Mouse (Mus musculus): Measurements from ENCODE around the gene Acot11. TPM values are rescaled to one million over a fixed set of nuclear protein-coding genes. Genes with fewer than 3 reads are reported as not detected.
"Not testable (repeated sequence)": the region's sequence is repeated elsewhere in the genome, so short reads cannot be mapped to it uniquely, and the experiment has no call there.

Acot11 gene
- total RNA-seq, 2 experiments from 2014 or later: 34.3 to 39.8 TPM

- no peak for DNase-seq
Observed at GRCm38 (mm10) chr4:106784806-106785205, 20.0 kb downstream of the Acot11 start.

DNA sequence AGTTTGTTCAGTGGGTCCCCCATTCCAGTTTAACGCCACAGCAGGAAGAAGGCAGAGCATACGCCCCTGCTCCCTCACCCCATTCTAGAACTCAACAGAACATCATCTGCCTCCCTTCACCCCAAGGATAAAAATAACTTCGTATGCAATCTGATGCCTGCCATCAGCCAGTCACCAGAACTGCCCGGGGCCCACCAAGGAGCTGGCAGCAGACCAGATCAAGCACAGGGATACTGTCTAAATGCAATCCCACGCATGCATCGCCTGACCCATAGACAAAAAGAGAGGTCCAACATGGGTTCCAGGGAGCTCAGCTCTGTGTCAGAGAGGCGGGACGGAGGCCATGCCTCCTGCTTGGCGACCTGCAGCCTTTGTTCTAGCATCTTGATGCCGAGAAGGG lies 21.7 kb downstream of the Acot11 start:
- no peak for DNase-seq
- intact Hi-C loops (cut with DNase I): no loop called here

More at GRCm38 (mm10) chr4:106784806-106785205, 20.0 kb downstream of the Acot11 start:
- intact Hi-C loops (cut with DNase I): no loop called here

DNA sequence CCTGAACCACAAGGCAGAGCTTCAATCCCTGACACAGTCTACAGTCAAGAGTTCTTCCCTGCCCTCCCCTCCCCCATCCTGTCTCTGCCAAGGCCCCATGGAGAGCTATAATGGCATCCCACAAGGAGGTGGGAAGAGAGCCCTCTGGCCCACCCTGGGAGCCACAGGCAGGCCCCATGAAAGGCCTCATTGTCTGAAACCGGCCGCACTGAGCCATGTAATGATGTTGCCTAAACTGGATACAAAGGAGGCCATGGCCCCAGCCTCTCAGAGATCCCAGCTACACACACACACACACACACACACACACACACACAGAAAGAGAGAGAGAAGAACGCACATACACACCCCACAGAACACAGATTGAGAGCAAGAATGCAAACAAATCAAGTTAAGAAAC lies 24.8 kb downstream of the Acot11 start:
- intact Hi-C loops (cut with DNase I): no loop called here
- no peak for DNase-seq

DNA sequence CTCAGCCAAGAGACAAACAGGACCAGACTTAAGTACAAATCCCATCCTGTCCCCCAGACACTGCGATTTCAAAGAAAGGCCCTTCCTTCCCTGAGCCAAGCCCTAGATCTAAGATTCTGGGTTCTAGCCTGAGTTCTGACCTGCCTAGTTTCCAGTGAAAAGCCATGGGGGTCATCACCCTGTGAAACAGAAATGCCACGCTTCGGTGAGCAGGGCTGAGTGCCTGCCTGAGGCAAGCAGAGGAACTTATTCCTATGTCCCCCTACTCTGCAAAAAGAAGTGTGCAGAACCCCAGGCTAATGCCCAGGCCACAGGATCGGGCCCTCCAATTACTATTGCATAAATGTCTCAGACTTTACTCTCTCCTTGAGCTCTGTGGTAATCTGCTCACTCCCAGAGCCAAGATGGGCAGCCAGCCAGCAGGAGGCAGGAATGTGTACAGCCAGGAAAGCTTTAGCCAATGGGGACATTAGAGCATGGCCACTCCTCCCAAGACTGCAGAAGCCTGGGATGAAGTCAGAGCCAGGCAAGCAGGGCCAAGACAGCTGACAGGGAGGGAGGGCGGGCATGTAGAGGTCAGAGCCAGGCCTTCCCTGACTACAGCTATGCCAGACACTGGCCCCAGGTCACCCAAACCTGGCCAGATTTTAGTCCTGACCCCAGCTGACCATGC lies 26.5 kb downstream of the Acot11 start:
- DNase-seq: peak; percentile 90 to 92
- intact Hi-C loops (cut with DNase I): no loop called here

DNA sequence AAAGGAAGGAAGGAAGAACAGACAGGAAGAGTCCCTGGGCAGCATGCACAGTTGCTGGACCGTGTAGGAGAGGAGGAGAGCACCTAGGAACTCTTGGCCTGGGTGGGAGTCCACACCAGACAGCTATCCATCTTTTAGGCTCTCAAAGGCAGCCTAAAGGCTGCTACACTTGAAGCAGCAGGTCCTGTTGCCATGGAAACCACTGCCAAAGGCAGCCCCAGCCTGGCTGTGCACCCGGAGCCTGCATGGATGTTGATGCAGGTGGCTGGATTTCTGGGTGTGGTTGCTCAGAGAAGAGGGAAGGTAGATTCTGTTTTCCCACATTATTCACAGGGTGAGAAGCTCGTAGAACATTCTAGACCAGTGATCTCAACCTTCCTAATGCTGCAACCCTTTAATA lies 27.8 kb downstream of the Acot11 start:
- intact Hi-C loops (cut with DNase I): no loop called here
- DNase-seq: no peak

DNA sequence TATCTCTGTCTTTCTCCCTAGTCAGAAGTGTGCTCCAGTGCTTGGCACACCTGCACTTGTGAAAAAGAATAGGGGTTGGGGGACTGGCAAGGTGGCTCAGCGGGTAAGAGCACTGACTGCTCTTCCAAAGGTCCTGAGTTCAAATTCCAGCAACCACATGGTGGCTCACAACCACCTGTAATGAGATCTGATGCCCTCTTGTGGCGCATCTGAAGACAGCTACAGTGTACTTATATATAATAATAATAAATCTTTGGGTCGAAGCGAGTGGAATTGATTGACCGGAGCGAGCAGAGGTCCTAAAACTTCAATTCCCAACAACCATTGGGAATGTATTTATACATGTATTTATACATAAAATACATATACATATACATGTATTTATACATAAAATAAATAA lies 29.0 kb downstream of the Acot11 start:
- DNase-seq; intact Hi-C loops (cut with DNase I): not testable (repeated sequence)

DNA sequence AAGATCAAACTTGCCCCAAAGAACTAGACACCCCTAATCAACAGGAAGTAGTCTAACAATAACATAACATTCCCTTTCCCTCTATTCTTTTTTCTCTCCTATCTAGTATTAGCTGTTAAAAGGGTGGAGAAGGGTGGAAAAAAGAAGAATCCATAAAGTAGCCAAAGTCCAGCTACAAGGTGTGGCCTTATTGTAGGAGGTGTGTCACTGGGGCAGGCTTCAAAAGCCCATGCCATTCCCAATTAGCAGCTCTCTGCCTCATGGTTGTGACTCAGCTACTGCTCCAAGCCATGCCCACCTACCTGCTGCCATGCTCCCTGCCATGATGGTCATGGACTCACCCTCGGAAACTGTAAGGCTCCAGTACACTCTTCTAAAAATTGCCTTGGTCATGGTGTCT lies 32.2 kb downstream of the Acot11 start:
- intact Hi-C loops (cut with DNase I): no loop called here
- DNase-seq: no peak

DNA sequence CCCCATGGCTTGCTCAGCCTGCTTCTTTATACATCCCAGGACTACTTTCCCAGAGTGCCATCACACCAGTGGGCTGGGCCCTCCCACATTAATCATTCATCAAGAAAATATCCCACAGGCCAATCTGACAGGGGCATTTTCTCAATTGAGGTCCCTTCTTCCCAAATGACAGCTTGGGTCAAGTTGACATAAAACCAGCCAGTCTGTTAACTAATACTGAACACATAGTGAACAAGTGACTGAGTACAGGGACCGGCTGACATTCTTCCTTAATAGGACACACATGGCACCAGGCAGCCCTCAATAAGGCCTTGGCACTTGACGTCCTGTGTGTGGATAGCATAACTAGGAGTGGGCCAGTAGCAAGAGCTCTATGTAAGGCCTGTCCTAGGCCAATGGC lies 35.5 kb downstream of the Acot11 start:
- intact Hi-C loops (cut with DNase I): no loop called here
- DNase-seq: no peak

DNA sequence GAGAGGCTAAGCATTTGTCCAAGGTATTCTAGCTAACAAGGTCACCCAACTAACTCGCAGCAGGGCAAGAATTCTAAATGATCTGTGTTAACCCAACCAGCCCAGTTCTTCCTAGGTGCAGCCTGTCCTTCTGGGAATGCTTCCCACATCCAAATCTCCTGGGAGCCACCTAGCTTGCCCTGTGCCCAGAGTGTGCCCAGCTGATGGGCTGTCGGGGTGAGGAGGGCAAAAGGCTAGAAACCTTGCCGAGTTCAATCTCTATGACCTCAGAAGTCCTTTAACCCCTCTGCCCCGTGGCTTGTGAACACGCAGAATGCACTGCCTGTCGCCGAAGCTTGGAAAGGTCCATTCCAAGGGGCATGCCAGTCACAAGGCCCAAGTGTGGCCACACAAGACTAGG lies 40.6 kb downstream of the Acot11 start:
- intact Hi-C loops (cut with DNase I): no loop called here
- DNase-seq: no peak

DNA sequence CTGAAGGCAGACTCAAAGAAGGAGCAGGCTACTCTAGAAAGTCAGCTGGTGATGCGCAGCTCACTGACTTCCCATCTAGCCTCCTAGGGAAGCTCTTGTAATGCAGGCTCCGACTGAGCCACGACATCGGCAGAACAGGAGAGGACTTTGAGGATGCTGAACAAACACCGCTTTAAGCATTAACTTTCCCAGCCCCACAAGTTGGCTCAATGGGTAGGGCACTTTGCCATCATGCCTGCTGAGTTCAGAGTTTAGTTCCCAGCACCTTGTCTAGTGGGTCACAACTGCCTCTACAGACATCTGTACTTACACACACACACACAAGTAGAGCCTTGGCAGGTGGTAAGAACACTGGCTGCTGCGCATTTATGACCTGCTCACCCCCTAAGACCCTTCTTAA lies 53.1 kb downstream of the Acot11 start:
- no peak for DNase-seq

GRCm38 (mm10) chr4:106749699-106750098 lies 55.1 kb downstream of the Acot11 start:
- peak; percentile 17 to 55 for DNase-seq
- intact Hi-C loops (cut with DNase I): loop anchor here (2.0 kb wide), 1 partner anchor 415 kb away; no protein-coding TSS in a partner anchor

More for the DNA sequence above, 53.1 kb downstream of the Acot11 start:
- intact Hi-C loops (cut with DNase I): no loop called here

DNA sequence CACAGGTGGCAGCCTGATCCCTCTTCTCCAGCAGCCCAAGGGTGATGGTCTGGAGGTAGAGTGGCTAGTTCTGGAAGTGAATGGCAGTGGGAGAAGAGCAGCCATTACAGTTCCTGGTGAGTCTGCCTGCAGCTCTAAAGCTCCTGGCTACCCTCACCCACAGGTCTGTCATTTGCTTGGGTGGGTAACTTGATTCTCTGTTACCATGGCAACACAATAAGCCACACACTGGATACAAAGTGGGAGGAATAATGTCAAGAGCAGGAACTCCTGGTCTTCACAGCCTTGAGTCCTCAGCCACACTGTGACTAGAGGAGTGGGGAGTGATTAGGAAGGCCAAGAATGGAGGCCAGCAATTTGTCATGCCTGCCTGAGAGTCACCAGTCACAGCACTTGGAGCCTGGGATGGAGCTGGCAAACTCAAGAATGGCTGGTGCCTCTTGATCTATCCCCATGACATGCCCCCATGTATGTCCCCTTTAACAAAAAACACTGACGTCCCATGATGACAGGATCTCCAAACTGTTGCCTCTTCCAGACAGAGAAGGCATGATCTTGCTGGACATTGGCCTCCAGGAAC lies 57.7 kb downstream of the Acot11 start:
- intact Hi-C loops (cut with DNase I): no loop called here
- DNase-seq: no peak

- intact Hi-C loops (cut with DNase I): no loop called here
- DNase-seq: no peak
Observed at GRCm38 (mm10) chr4:106745862-106746261, 58.9 kb downstream of the Acot11 start.

- intact Hi-C loops (cut with DNase I): no loop called here
- no peak for DNase-seq
Observed at GRCm38 (mm10) chr4:106737904-106738303, 66.9 kb downstream of the Acot11 start.

- intact Hi-C loops (cut with DNase I); DNase-seq: not testable (repeated sequence)
Observed at GRCm38 (mm10) chr4:106736884-106737283, 67.9 kb downstream of the Acot11 start.

DNA sequence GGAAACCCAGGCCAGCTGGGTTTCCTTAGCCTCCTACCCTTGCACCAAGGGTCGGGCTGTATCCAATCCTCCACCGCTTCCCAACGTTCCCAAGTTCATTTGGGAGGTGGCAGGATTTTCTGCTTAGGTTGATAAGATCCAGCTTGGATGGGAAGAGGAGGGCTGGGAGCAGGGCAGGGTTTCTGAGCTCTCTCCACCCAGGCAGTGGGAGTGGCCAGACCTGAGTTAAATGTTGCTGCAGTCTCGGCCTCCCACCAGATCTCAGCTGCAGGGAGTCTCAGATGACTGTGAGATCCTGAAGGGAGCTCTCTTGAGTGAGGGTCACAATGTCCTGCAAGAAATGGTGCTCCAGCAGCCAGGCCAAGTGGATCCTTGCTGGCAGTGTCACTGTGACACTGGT lies 71.2 kb downstream of the Acot11 start, which contains the start of gene Fam151a:
Gene Fam151a, plus strand, starts transcription at position 254 of the 400 bp plus-strand sequence.
- intact Hi-C loops (cut with DNase I): no loop called here
- no peak for DNase-seq

DNA sequence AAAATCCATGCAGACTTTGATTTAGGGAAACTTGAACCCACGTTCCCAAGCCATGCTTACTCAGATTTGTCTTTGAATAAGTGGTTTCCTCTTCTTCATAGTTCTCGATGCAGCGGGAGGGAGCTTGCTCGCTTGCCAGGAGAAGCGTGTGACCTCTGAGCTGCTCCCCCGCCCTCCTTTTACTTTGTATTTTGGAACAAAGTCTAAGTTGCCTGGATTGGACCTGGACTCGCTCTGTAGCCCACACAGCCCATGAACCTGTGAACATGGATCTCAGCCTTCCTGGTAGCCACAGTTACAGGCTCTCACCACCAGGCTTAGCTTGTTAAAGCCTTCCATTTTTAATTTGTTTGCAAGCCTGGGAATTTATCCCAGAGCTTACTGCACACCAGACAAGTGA lies 74.0 kb downstream of the Acot11 start, which contains the start of gene Mroh7:
Gene Mroh7, minus strand, starts transcription at position 112 of the 400 bp plus-strand sequence.
- intact Hi-C loops (cut with DNase I): no loop called here
- DNase-seq: no peak

DNA sequence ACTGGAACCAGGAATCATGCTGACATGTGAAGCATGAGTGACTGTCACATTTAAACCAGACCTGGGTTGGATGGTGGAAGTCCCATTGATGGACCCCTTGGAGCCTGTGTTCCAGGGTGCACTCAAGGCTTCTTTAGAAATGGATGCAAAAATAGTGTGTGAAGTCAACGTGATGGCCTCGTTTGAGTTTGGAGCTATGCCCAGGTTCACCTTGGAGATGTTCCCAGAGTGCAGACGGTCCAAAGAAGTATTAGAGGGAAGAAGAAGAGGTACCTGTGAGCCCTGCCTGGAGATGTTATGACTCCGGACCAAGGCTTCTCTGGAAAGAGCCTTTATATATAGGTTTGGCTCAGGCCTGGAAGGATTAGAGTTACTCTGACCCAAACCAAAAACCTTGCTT lies 84.2 kb downstream of the Acot11 start:
- intact Hi-C loops (cut with DNase I): no loop called here
- no peak for DNase-seq

DNA sequence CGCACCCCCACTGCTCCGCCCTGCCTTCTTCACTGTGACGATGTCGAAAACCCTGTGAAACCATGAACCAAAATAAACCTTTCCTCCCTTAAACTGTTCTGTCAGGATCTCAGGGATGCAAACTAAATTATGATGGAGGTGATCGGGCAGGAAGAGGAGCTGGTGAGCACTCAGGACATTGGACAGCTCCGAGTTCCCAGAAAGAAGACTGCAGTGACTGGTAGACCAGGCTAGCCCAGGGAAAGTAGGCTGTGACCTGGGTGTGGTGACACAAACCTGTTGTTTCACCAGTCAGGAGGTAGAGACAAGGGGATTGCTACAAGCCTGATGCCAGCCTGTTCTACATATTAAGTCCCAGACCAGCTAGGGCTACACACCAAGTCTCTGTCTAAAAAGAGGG lies 91.2 kb downstream of the Acot11 start:
- no peak for DNase-seq
- intact Hi-C loops (cut with DNase I): no loop called here

- intact Hi-C loops (cut with DNase I): loop anchor here (1.0 to 10.0 kb wide), 4 partner anchors 77 to 456 kb away; no protein-coding TSS in a partner anchor
Observed at GRCm38 (mm10) chr4:106708408-106708807, 96.4 kb downstream of the Acot11 start.

DNA sequence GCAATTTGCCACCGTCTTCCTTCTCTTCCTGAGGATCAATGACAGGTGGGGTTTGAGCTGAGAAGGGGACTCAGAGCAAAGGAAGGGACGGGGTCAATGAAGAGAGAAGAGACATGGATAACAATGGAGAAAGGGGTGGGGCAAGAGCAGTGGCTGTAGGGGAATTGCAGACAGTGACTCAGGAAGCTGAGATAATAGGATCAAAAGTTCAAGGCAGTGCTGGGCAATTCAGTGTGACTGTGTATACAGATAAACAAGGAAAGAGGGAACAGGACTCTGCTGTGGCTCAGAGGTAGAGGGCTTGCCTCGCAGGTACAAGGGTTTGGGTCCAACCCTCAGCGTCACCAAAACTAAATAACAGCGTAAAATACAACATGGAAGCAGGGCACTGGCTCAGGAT lies 96.8 kb downstream of the Acot11 start:
- no peak for DNase-seq
- intact Hi-C loops (cut with DNase I): loop anchor here (1.0 to 10.0 kb wide), 4 partner anchors 77 to 457 kb away; no protein-coding TSS in a partner anchor

More at GRCm38 (mm10) chr4:106708408-106708807, 96.4 kb downstream of the Acot11 start:
- DNase-seq: peak; percentile 76 to 88

DNA sequence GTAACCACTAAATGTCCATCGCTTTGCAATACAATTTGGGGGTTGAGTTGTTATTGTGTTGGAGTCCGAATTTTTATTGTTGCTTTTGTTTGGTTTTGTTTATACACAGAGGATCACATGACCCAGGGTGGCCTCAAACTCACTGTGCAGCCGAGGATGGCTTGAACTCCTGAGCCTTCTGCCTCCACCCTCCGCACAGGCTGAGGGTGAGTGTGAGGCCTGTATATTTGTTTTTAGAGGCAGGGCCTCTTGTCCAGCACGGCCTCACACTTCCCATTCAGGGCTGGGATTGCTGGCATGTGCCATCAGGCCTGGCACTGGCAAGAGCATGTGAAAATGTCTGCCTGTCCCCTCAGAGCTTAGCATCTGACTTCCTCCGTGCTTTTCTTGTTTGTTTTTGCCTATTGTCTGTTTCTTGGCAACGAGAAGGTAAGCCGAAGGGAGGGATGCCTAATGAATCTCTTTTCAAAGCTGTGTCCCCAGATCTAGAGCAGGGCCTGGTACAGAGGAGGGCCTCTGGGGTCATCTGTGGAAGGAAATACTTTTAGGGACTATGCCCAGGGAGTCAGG lies 99.6 kb downstream of the Acot11 start:
- intact Hi-C loops (cut with DNase I): loop anchor here (10.0 kb wide), 1 partner anchor 230 kb away; no protein-coding TSS in a partner anchor
- no peak for DNase-seq

All from heart, postnatal 36 days (tissue).